Mouse (Mus musculus): ENCODE measurements around the gene Stk17b. TPM values are rescaled to one million over a fixed set of nuclear protein-coding genes. Genes with fewer than 3 reads are reported as not detected.
"Not testable (repeated sequence)": the region's sequence is repeated elsewhere in the genome, so short reads cannot be mapped to it uniquely, and the experiment has no call there.

Gene Stk17b
- total and polyA plus RNA-seq, 3 experiments = 3.6 to 177 (median 72.8) TPM

DNA sequence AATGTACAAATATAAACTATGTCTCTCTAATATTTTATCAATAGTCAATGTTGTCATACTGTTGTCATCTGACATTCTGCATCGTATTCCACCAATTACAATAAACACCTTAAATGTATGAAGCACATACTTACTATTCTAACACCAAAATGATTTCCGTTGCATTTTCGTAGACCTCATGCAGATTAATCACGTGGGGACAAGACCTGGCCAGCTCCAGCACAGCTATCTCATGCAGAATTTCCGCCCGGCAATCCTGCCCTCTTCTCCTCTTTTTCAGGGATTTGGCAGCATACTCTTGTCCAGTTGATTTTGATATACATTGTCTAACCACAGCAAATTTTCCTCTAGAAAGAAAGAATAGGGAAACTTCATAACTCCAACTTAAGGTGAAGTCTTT, 13.5 kb downstream of the Stk17b start:
- Histone ChIP-seq H3K4me1 (ENCODE audit: insufficient read depth, low read depth, low read length) (peaks cover 30% of the 10 kb centered on the region), H3K36me3 (replicated peaks) (peaks cover 27% of the 10 kb centered on the region), H3K9me3 (replicated peaks) (no peaks in the 10 kb centered on the region), H3K4me3 (ENCODE audit: low read depth, low read length) (no peak overlapping the region), H3K27me3 (ENCODE audit: insufficient read depth, low read length) (no peaks in the 10 kb centered on the region)
- TF ChIP-seq TAL1 (conservative IDR thresholded peaks at IDR 0.05; ENCODE audit: low read depth, low read length) (no peak), GATA1 (IDR thresholded peaks at IDR 0.05; ENCODE audit: borderline replicate concordance, low read length) (no peak), GATA2 (IDR thresholded peaks at IDR 0.05; ENCODE audit: borderline replicate concordance, low read depth, low read length) (no peak), CTCF (IDR thresholded peaks at IDR 0.05; ENCODE audit: low read depth, low read length) (no peak), POLR2AphosphoS5 (IDR thresholded peaks at IDR 0.05; ENCODE audit: insufficient replicate concordance, low read depth, low read length) (no peak)
- no peak for DNase-seq (ENCODE audit: low spot score)
- no peak for ATAC-seq (ENCODE audit: extremely low read depth, insufficient number of reproducible peaks, low FRiP score, poor library complexity, severe bottlenecking)

GRCm38 (mm10) chr1:53766112-53766511, 18.9 kb downstream of the Stk17b start:
- H3K27me3 ChIP-seq (ENCODE audit: insufficient read depth, low read length) = no peaks in the 10 kb centered on the region
- H3K36me3 ChIP-seq (replicated peaks) = peaks cover 69% of the 10 kb centered on the region
- TF ChIP-seq POLR2AphosphoS5 (IDR thresholded peaks at IDR 0.05; ENCODE audit: insufficient replicate concordance, low read depth, low read length) (no peak), GATA1 (IDR thresholded peaks at IDR 0.05; ENCODE audit: borderline replicate concordance, low read length) (no peak), CTCF (IDR thresholded peaks at IDR 0.05; ENCODE audit: low read depth, low read length) (no peak), GATA2 (IDR thresholded peaks at IDR 0.05; ENCODE audit: borderline replicate concordance, low read depth, low read length) (no peak), TAL1 (conservative IDR thresholded peaks at IDR 0.05; ENCODE audit: low read depth, low read length) (no peak)
- no peak for ATAC-seq (ENCODE audit: extremely low read depth, insufficient number of reproducible peaks, low FRiP score, poor library complexity, severe bottlenecking)
- no peak overlapping the region for H3K4me3 ChIP-seq (ENCODE audit: low read depth, low read length)
- no peak for DNase-seq (ENCODE audit: low spot score)
- H3K4me1 ChIP-seq (ENCODE audit: insufficient read depth, low read depth, low read length) = no peaks in the 10 kb centered on the region
- H3K9me3 ChIP-seq (replicated peaks) = no peaks in the 10 kb centered on the region

- DNase-seq (ENCODE audit: low spot score) (no peak), ATAC-seq (ENCODE audit: extremely low read depth, insufficient number of reproducible peaks, low FRiP score, poor library complexity, severe bottlenecking) (no peak)
- TF ChIP-seq GATA1 (IDR thresholded peaks at IDR 0.05; ENCODE audit: borderline replicate concordance, low read length) = no peak
- TF ChIP-seq CTCF (IDR thresholded peaks at IDR 0.05; ENCODE audit: low read depth, low read length) = no peak
- no peak for TF ChIP-seq GATA2 (IDR thresholded peaks at IDR 0.05; ENCODE audit: borderline replicate concordance, low read depth, low read length)
- no peak for TF ChIP-seq TAL1 (conservative IDR thresholded peaks at IDR 0.05; ENCODE audit: low read depth, low read length)
- no peak for TF ChIP-seq POLR2AphosphoS5 (IDR thresholded peaks at IDR 0.05; ENCODE audit: insufficient replicate concordance, low read depth, low read length)
- Histone ChIP-seq H3K4me1 (ENCODE audit: insufficient read depth, low read depth, low read length) (no peaks in the 10 kb centered on the region), H3K9me3 (replicated peaks) (no peaks in the 10 kb centered on the region), H3K4me3 (ENCODE audit: low read depth, low read length) (no peak overlapping the region), H3K27me3 (ENCODE audit: insufficient read depth, low read length) (no peaks in the 10 kb centered on the region), H3K36me3 (replicated peaks) (peaks cover 47% of the 10 kb centered on the region)
Observed at GRCm38 (mm10) chr1:53757316-53757715, 27.7 kb downstream of the Stk17b start.

DNA sequence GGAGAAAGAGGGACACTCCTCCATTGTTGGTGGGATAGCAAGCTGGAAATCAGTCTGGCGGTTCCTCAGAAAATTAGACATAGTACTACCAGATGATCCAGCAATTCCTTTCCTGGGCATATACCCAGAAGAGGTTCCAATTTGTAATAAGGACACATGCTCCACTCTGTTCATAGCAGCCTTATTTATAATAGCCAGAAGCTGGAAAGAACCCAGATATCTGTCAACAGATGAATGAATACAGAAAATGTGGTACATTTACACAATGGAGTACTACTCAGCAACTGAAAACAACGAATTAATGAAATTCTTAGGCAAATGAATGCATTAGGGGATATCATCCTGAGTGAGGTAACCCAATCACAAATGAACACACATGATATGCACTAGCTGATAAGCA, 31.5 kb downstream of the Stk17b start:
- H3K27me3 ChIP-seq (ENCODE audit: insufficient read depth, low read length); H3K9me3 ChIP-seq (replicated peaks); H3K4me3 ChIP-seq (ENCODE audit: low read depth, low read length); ATAC-seq (ENCODE audit: extremely low read depth, insufficient number of reproducible peaks, low FRiP score, poor library complexity, severe bottlenecking); DNase-seq (ENCODE audit: low spot score); H3K4me1 ChIP-seq (ENCODE audit: insufficient read depth, low read depth, low read length): not testable (repeated sequence)
- H3K36me3 ChIP-seq (replicated peaks) = peaks cover 26% of the 10 kb centered on the region

DNA sequence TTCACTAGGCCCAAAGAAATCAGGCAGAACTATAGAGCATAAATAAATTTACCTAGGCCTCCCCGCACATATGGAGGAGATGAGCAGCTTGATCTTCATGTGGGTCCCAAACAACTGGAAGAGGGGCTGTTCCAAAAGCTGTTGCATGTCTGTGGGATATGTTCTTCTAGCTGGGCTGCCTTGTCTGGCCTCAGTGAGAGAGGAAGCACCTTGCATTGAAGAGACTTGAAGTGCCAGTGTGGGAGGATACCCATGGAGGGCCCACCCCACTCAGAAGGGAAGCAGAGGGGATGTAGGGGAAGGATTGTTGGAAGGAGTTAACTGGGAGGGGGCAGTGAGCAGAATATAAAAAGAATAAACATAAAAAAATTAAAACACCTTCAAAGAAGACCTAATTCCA, 33.9 kb downstream of the Stk17b start:
- ATAC-seq (ENCODE audit: extremely low read depth, insufficient number of reproducible peaks, low FRiP score, poor library complexity, severe bottlenecking) (no peak), DNase-seq (ENCODE audit: low spot score) (no peak)
- Histone ChIP-seq H3K27me3 (ENCODE audit: insufficient read depth, low read length) (peaks cover 1% of the 10 kb centered on the region; the same call in 1 of the 2 replicates), H3K36me3 (replicated peaks) (peaks cover 10% of the 10 kb centered on the region), H3K9me3 (replicated peaks) (no peaks in the 10 kb centered on the region), H3K4me1 (ENCODE audit: insufficient read depth, low read depth, low read length) (peaks cover 1% of the 10 kb centered on the region; the same call in 1 of the 2 replicates), H3K4me3 (ENCODE audit: low read depth, low read length) (no peak overlapping the region)
- TF ChIP-seq GATA2 (IDR thresholded peaks at IDR 0.05; ENCODE audit: borderline replicate concordance, low read depth, low read length) = no peak
- TF ChIP-seq POLR2AphosphoS5 (IDR thresholded peaks at IDR 0.05; ENCODE audit: insufficient replicate concordance, low read depth, low read length) = no peak
- no peak for TF ChIP-seq TAL1 (conservative IDR thresholded peaks at IDR 0.05; ENCODE audit: low read depth, low read length)
- TF ChIP-seq GATA1 (IDR thresholded peaks at IDR 0.05; ENCODE audit: borderline replicate concordance, low read length) = no peak
- TF ChIP-seq CTCF (IDR thresholded peaks at IDR 0.05; ENCODE audit: low read depth, low read length) = no peak

DNA sequence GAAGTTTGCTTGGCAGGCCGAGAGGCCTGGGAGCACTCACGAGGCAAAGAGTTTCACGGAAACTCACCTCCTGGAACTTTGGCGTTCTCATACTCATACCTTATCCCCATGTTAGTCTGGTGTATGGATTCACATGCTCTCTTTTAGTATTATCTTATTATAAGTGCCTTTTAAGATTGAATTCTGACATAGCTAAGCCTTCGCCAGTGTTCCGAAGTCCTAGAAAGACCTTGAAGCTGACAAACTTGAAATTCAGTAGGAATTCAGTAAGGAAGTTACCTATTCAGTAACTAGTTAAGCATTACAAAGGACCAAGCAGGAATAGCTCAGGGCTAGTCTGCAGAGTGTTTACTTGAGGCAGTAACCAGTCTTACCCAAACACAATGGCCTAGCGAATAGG, 34.3 kb downstream of the Stk17b start:
- not testable (repeated sequence) for H3K9me3 ChIP-seq (replicated peaks); ATAC-seq (ENCODE audit: extremely low read depth, insufficient number of reproducible peaks, low FRiP score, poor library complexity, severe bottlenecking); H3K4me1 ChIP-seq (ENCODE audit: insufficient read depth, low read depth, low read length); H3K27me3 ChIP-seq (ENCODE audit: insufficient read depth, low read length); H3K4me3 ChIP-seq (ENCODE audit: low read depth, low read length); DNase-seq (ENCODE audit: low spot score)
- peaks cover 10% of the 10 kb centered on the region for H3K36me3 ChIP-seq (replicated peaks)

GRCm38 (mm10) chr1:53749881-53750385, 35.1 kb downstream of the Stk17b start:
- H3K4me1 ChIP-seq (ENCODE audit: insufficient read depth, low read depth, low read length); H3K9me3 ChIP-seq (replicated peaks); H3K36me3 ChIP-seq (replicated peaks); H3K4me3 ChIP-seq (ENCODE audit: low read depth, low read length); ATAC-seq (ENCODE audit: extremely low read depth, insufficient number of reproducible peaks, low FRiP score, poor library complexity, severe bottlenecking); DNase-seq (ENCODE audit: low spot score); H3K27me3 ChIP-seq (ENCODE audit: insufficient read depth, low read length): not testable (repeated sequence)
